Mouse (Mus musculus) ES-Bruce4 (cell line): Measurements from ENCODE around the gene Mink1.

Experiments
- CTCF ChIP-seq: IDR thresholded peaks from one replicate; pipeline ENCODE4 v1.8.1; 2011; ENCODE audit warnings: low read depth, low read length
- POLR2A ChIP-seq: IDR thresholded peaks from one replicate; pipeline ENCODE4 v1.8.1; 2011; ENCODE audit warnings: low read length; ENCODE audit not compliant: insufficient read depth

DNA sequence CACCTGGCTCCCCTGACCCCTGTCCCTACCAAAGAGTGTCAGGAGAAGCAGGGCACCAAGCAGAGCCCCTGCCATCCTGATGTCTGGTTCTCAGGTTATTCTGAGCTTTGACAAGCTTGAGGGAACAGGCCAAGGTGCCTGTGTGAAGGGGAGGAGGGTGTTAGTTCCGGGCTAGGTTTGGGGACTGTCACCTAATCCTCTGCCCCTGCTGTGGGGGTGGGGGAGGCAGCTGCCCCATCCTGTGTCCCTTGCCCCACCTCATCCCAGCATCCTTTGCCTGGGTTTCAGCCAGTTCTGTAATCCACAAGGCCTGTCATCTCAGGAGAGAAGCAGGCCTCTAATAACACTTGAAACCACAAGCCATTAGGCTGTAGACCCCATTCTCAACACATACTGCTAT lies 56.4 kb downstream of the Mink1 start, which contains the start of gene Chrne:
- TF ChIP-seq CTCF (no peak), POLR2A (no peak)
